Mouse (Mus musculus): Measurements from ENCODE around the gene Mrpl54.

DNA sequence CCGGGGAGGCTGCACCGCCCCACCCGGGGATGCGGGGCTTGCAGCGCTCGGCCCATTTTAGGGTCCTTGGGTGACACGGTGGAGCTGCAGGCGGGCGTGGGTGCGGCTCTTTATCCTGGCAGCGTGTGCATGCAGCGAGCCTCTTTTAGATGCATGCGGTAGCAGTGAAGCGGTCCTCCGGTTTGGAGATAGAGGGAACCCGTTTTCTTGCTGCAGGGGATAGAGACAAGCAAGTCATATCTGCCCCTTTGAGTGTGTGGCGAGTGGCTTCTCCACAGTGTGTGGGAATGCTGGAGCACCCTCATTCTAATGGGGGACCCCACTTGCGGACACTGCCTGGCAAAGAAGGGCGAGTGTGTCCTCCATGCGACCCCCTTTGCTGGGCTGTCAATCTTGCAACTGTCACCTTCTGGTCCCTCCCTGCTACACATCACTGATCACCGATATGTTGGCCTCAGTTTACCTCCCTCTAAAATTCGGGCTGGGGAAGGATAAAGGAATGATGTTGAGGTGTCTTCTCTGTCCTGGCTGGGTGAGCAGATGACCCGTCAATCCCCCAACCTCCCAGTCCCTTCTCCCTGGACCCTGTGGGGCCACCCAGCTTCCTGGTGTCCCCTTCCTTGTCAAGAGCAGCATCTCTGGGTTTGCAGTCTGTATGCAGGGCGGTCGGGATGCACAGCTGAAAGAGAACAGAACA, 26.7 kb upstream of the Mrpl54 start:
- TF ChIP-seq CTCF (IDR thresholded peaks at IDR 0.05; ENCODE audit: borderline replicate concordance, insufficient read depth, low read depth, low read length) (no peak), POLR2A (IDR thresholded peaks at IDR 0.05; ENCODE audit: borderline replicate concordance, insufficient read depth, low read length) (no peak)
